Mouse (Mus musculus): ENCODE data around the gene Cep128. TPM values are rescaled to one million over a fixed set of nuclear protein-coding genes. Genes with fewer than 3 reads are reported as not detected.
"Not testable (repeated sequence)": the region's sequence is repeated elsewhere in the genome, so short reads cannot be mapped to it uniquely, and the experiment has no call there.

Cep128 gene
- polyA plus RNA-seq, 1 experiment from 2014 or later = 10.2 TPM

- H3K4me3 ChIP-seq (ENCODE audit: low read depth, low read length) = no peak overlapping the region
- H3K9ac ChIP-seq (replicated peaks; ENCODE audit: low read depth, low read length) = no peak overlapping the region
- 0 out of 2 replicates have a peak, but pooled peaks cover 3% of the 10 kb centered on the region for H3K9me3 ChIP-seq (ENCODE audit: control insufficient read depth, low read depth, low read length)
- ATAC-seq (ENCODE audit: insufficient number of reproducible peaks, insufficient read depth, low FRiP score, low read depth) = no peak
- 87% methylated on average over 4 of the region's 4 CpGs for WGBS
- H3K27me3 ChIP-seq (ENCODE audit: control insufficient read depth, insufficient read depth, low read length) = no peaks in the 10 kb centered on the region
- no peaks in the 10 kb centered on the region for H3K36me3 ChIP-seq (ENCODE audit: control insufficient read depth, insufficient read depth, low read length)
- no peak overlapping the region for H3K4me2 ChIP-seq (replicated peaks; ENCODE audit: low read depth, low read length)
- no peak overlapping the region for H3K27ac ChIP-seq (ENCODE audit: low read length)
- H3K4me1 ChIP-seq (ENCODE audit: control insufficient read depth, insufficient read depth, low read length) = no peaks in the 10 kb centered on the region
These were observed 402.2 kb downstream of the Cep128 start for GRCm38 (mm10) chr12:90982018-90982417.

DNA sequence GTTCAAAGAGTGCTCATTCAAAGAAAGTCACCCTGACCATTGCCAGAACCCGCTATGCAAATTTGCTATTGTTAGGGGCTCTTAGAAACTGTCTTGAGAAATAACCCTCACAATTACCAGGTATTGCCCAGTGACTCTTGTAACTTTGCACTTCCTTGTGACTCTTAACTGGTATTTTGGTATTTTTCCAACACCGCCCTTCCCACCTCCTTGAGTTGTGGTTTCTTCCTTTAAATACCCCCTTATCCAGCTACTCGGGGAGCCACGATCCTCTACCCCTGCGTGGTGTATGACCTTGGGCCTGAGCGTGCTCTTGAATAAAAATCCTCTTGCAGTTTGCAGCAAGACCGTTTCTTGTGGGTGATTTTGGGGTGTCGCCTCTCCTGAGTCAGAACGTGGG, 407.8 kb downstream of the Cep128 start:
- not testable (repeated sequence) for H3K4me1 ChIP-seq (ENCODE audit: control insufficient read depth, insufficient read depth, low read length); H3K9me3 ChIP-seq (ENCODE audit: control insufficient read depth, low read depth, low read length); H3K27ac ChIP-seq (ENCODE audit: low read length); H3K36me3 ChIP-seq (ENCODE audit: control insufficient read depth, insufficient read depth, low read length); H3K4me2 ChIP-seq (replicated peaks; ENCODE audit: low read depth, low read length); ATAC-seq (ENCODE audit: insufficient number of reproducible peaks, insufficient read depth, low FRiP score, low read depth); H3K27me3 ChIP-seq (ENCODE audit: control insufficient read depth, insufficient read depth, low read length); H3K9ac ChIP-seq (replicated peaks; ENCODE audit: low read depth, low read length); H3K4me3 ChIP-seq (ENCODE audit: low read depth, low read length)
- 92% methylated on average over 9 of the region's 9 CpGs for WGBS

DNA sequence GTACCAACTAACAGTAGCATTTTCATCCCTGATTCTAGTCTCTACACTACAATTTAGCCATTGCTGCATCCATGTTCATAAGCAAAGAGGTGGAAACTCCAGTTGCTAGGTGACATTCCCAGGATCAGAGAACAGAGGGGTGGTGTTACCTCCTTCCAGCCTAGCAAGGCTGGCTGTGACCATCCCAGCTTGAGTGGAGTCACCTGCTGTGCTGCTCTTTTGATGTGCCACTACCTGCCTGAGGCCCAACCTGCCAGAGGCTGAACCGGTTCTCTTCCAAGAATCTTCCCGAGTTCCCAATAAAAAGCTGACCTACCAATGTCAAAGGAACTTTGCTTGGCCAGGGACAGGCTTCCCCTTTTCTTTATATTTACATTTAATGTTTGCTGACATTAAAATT, 408.8 kb downstream of the Cep128 start:
- 17% methylated on average over 2 of the region's 2 CpGs for WGBS
- no peak overlapping the region for H3K4me2 ChIP-seq (replicated peaks; ENCODE audit: low read depth, low read length)
- H3K27me3 ChIP-seq (ENCODE audit: control insufficient read depth, insufficient read depth, low read length) = no peaks in the 10 kb centered on the region
- no peaks in the 10 kb centered on the region for H3K4me1 ChIP-seq (ENCODE audit: control insufficient read depth, insufficient read depth, low read length)
- ATAC-seq (ENCODE audit: insufficient number of reproducible peaks, insufficient read depth, low FRiP score, low read depth) = no peak
- no peaks in the 10 kb centered on the region for H3K36me3 ChIP-seq (ENCODE audit: control insufficient read depth, insufficient read depth, low read length)
- H3K9ac ChIP-seq (replicated peaks; ENCODE audit: low read depth, low read length) = no peak overlapping the region
- no peak overlapping the region for H3K27ac ChIP-seq (ENCODE audit: low read length)
- H3K9me3 ChIP-seq (ENCODE audit: control insufficient read depth, low read depth, low read length) = no peaks in the 10 kb centered on the region
- no peak overlapping the region for H3K4me3 ChIP-seq (ENCODE audit: low read depth, low read length)

DNA sequence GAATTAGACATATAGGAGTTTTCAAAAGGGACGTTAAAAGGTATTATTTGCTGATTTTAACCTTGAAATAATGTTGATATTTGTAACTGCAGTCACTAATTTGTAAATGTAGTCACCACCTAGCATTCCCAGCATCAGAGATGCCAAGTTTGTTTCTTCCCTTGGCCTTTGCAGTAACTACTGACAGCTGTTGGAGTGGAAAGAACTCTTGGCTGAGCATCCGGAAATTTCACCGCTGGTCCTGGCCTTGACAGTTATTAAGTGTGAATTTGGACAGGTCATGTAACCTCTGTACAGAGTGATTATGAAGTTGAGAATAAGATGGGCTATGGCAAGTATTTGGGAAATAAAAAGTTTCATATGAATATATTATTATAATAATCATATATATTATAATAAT, 413.1 kb downstream of the Cep128 start:
- Histone ChIP-seq H3K27ac (ENCODE audit: low read length) (no peak overlapping the region), H3K27me3 (ENCODE audit: control insufficient read depth, insufficient read depth, low read length) (no peaks in the 10 kb centered on the region), H3K9ac (replicated peaks; ENCODE audit: low read depth, low read length) (no peak overlapping the region), H3K36me3 (ENCODE audit: control insufficient read depth, insufficient read depth, low read length) (no peaks in the 10 kb centered on the region), H3K4me1 (ENCODE audit: control insufficient read depth, insufficient read depth, low read length) (no peaks in the 10 kb centered on the region), H3K9me3 (ENCODE audit: control insufficient read depth, low read depth, low read length) (no peaks in the 10 kb centered on the region), H3K4me3 (ENCODE audit: low read depth, low read length) (no peak overlapping the region), H3K4me2 (replicated peaks; ENCODE audit: low read depth, low read length) (no peak overlapping the region)
- 92% methylated on average over 3 of the region's 3 CpGs for WGBS
- no peak for ATAC-seq (ENCODE audit: insufficient number of reproducible peaks, insufficient read depth, low FRiP score, low read depth)

DNA sequence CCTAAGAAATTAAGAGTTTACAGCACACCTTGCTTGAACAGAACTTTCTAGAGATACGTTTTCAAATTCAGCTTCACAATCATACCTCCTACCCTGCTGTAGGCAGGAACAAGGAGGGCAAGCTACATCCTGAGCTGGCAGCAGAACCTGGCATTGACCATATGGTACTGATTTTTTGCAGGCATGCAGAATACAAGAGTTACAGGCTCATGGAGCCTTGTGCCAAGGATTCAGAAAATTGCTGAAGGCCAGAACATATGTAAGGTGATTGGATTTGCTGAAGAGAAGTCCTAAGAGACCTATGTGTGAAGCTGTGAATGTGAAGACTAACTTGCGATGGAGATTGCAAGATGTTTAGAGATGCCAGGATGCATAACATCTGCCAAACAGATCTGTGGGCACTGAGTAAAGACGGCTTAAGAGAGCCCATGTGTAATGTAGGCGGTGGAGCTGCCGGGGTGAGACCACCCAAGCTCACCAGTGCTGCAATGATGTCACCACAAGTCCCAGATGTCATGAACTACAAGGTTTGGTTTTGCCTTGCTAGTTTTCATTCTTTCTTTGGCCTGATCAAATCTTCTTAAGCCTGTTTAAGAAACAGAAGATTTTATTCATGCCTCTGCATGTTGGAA, 422.7 kb downstream of the Cep128 start:
- Histone ChIP-seq H3K4me1 (ENCODE audit: control insufficient read depth, insufficient read depth, low read length) (no peaks in the 10 kb centered on the region), H3K36me3 (ENCODE audit: control insufficient read depth, insufficient read depth, low read length) (no peaks in the 10 kb centered on the region), H3K27me3 (ENCODE audit: control insufficient read depth, insufficient read depth, low read length) (no peaks in the 10 kb centered on the region), H3K9me3 (ENCODE audit: control insufficient read depth, low read depth, low read length) (no peaks in the 10 kb centered on the region), H3K4me2 (replicated peaks; ENCODE audit: low read depth, low read length) (no peak overlapping the region), H3K27ac (ENCODE audit: low read length) (no peak overlapping the region), H3K4me3 (ENCODE audit: low read depth, low read length) (no peak overlapping the region), H3K9ac (replicated peaks; ENCODE audit: low read depth, low read length) (no peak overlapping the region)
- no peak for ATAC-seq (ENCODE audit: insufficient number of reproducible peaks, insufficient read depth, low FRiP score, low read depth)
- WGBS = 83% methylated on average over 5 of the region's 5 CpGs

GRCm38 (mm10) chr12:90954740-90955473, 429.3 kb downstream of the Cep128 start:
- ATAC-seq (ENCODE audit: insufficient number of reproducible peaks, insufficient read depth, low FRiP score, low read depth) = no peak
- Histone ChIP-seq H3K36me3 (ENCODE audit: control insufficient read depth, insufficient read depth, low read length) (no peaks in the 10 kb centered on the region), H3K27ac (ENCODE audit: low read length) (no peak overlapping the region), H3K9me3 (ENCODE audit: control insufficient read depth, low read depth, low read length) (no peaks in the 10 kb centered on the region), H3K9ac (replicated peaks; ENCODE audit: low read depth, low read length) (no peak overlapping the region), H3K4me1 (ENCODE audit: control insufficient read depth, insufficient read depth, low read length) (no peaks in the 10 kb centered on the region), H3K4me3 (ENCODE audit: low read depth, low read length) (no peak overlapping the region), H3K4me2 (replicated peaks; ENCODE audit: low read depth, low read length) (no peak overlapping the region), H3K27me3 (ENCODE audit: control insufficient read depth, insufficient read depth, low read length) (no peaks in the 10 kb centered on the region)
- 77% methylated on average over 7 of the region's 7 CpGs for WGBS

Small RNA genes lying within 50 kb of the gene (microRNA-seq; reads per million reads assigned to microRNA genes)
- not detected for gene Gm44370

Other genes with a start within 250 kb of the Cep128 start
- 0.18 and 0.56 TPM in 2 replicates for gene Tshr, start 154 bp upstream of the Cep128 start, polyA plus RNA-seq (2014; fragmentation: Nextera tagmentation; extraction: Ambion mirVana)
- gene Gtf2a1, start 206.1 kb upstream of the Cep128 start, polyA plus RNA-seq (2014; fragmentation: Nextera tagmentation; extraction: Ambion mirVana) = 36.9 and 37.6 TPM in 2 replicates